Mouse (Mus musculus) brain, embryonic 14.5 days (tissue): ENCODE data around the gene Thra.

Source experiments
- CTCF ChIP-seq: fragments of 200-500 bp; IDR thresholded peaks from 2 replicates; pipeline ENCODE4 v1.5.1; 2012; ENCODE audit warnings: inconsistent platforms, mild to moderate bottlenecking, moderate library complexity, borderline replicate concordance; ENCODE audit not compliant: insufficient read depth, insufficient read length; ENCODE audit errors: extremely low read depth
- POLR2A ChIP-seq: fragments of 200-500 bp; IDR thresholded peaks from 2 replicates; pipeline ENCODE4 v1.6.1; 2012; ENCODE audit warnings: mild to moderate bottlenecking, inconsistent platforms, borderline replicate concordance; ENCODE audit not compliant: poor library complexity, insufficient read depth, insufficient read length, severe bottlenecking; ENCODE audit errors: extremely low read depth

DNA sequence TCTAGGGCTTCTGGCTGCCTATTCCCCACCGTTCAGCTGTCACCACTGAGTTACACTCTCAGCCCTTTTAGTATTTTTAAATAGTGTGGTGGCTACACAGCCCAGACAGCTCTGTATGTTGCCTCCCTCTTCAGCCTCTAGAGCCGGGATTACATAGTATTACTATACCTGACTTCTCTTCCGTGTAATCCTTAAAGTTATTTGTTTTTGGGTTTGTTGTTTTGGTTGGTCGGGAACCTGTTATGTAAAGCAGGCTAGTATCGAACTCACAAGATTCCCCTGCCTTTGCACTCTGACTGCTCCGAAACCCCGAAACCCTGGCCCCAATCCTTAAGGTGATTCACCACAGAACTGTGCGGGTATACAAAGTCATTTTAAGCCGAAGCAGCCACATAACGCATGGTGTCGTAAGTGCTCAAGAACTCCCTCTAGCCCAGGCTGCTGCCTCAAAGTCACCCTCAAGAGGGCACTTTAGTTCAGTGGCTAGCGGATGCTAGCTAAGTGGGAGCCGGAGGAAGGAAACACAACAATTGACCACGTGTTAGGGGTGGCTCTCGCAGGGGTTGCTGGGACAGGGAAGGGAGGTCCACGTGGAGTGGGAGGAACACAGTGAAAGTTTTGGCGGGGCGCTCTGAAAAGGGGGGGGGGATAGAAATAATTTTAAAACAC, 48.2 kb downstream of the Thra start:
- TF ChIP-seq CTCF = peak; percentile 66; the same call in 1 of the 2 replicates
- no peak for TF ChIP-seq POLR2A
